Mouse (Mus musculus): ENCODE results near the gene S1pr3.
A peak's percentile ranks its signal among the peaks of the same experiment; 100 is the strongest.

S1pr3 gene

GRCm38 (mm10) chr13:51456190-51456878 lies 47.9 kb downstream of the S1pr3 start:
- peak; percentile 27 for DNase-seq (ENCODE audit: low read depth)

- DNase-seq (ENCODE audit: low read depth): no peak
Measured at GRCm38 (mm10) chr13:51464294-51464693, 55.9 kb downstream of the S1pr3 start.

GRCm38 (mm10) chr13:51466117-51466841 lies 57.8 kb downstream of the S1pr3 start:
- no peak for DNase-seq (ENCODE audit: low read depth)

- no peak for DNase-seq (ENCODE audit: low read depth)
Measured at GRCm38 (mm10) chr13:51468697-51469250, 60.3 kb downstream of the S1pr3 start.
